ENCODE assay signal across 21 mouse cellular contexts in the genomic region with DNA sequence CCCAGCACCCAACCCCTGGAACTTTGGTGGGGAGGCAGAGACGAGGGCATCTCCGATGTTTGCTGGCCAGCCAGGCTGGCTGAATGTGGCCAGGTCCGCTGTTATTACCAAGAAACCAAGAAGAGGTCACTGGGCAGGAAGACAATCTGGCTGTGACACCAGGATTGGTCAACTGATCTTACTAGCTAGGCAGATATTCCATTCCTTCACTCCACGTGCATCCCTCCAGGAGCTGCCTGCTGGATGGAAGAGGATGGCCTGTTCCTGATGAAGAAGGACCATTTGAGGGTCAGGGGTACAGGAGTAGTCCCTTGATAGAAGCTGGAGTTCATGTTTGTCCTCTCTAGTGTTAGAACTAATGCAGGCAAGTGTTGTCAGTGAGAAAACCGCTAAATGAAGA. TPM values are rescaled to one million over a fixed set of nuclear protein-coding genes. Genes with fewer than 3 reads are reported as not detected.
A peak's percentile ranks its signal among the peaks of the same experiment; 100 is the strongest.
DNase-seq lines count a peak whose midpoint lies in the region; ATAC-seq and TF ChIP-seq lines count a peak whose summit lies in the region.
"Had no signal": no experiment of that assay in that cellular context is flagged by ENCODE, and none has a peak within 500 bp of the region (broad histone marks: within the 10 kb centered on the region; RNA-seq: fewer than 3 reads in every experiment).

No protein-coding gene starts in this region.

- 87% methylated on average over 5 of the region's 5 CpGs for WGBS in forebrain, embryonic 16.5 days
- 82% methylated on average over 5 of the region's 5 CpGs for WGBS in forebrain, embryonic 11.5 days
- 90% methylated on average over 5 of the region's 5 CpGs for WGBS in heart, embryonic 12.5 days
- WGBS in liver, embryonic 12.5 days (ENCODE audit: insufficient replicate concordance), result 75% methylated on average over 5 of the region's 5 CpGs
- WGBS in liver, embryonic 11.5 days, result 83% methylated on average over 5 of the region's 5 CpGs
- 90% methylated on average over 5 of the region's 5 CpGs for WGBS in midbrain, postnatal 0 days
- WGBS in midbrain, embryonic 16.5 days, result 86% methylated on average over 5 of the region's 5 CpGs

- peak overlapping the region; percentile 85; the same call in 1 of the 2 replicates for H3K4me2 ChIP-seq in forebrain, embryonic 16.5 days (ENCODE audit: low read length)
- no peak overlapping the region for H3K4me2 ChIP-seq in forebrain, embryonic 11.5 days (ENCODE audit: low read depth, low read length, severe bottlenecking)
- H3K4me2 ChIP-seq in heart, embryonic 12.5 days, result no peak overlapping the region
- H3K4me2 ChIP-seq in liver, embryonic 12.5 days, result peak overlapping the region; percentile 93; the same call in 1 of the 2 replicates
- no peak overlapping the region; the same call in 1 of the 2 replicates for H3K4me2 ChIP-seq in liver, embryonic 11.5 days
- peak overlapping the region; percentile 82; the same call in 1 of the 2 replicates for H3K4me2 ChIP-seq in midbrain, postnatal 0 days (ENCODE audit: low read depth, low read length, poor library complexity, severe bottlenecking)
- no peak overlapping the region for H3K4me2 ChIP-seq in midbrain, embryonic 16.5 days (ENCODE audit: low read length)

- no peak overlapping the region for H3K9ac ChIP-seq in forebrain, embryonic 16.5 days (replicated peaks; ENCODE audit: low read depth, low read length)
- no peak overlapping the region for H3K9ac ChIP-seq in forebrain, embryonic 11.5 days (ENCODE audit: low read length)
- H3K9ac ChIP-seq in heart, embryonic 12.5 days, result no peak overlapping the region
- no peak overlapping the region for H3K9ac ChIP-seq in liver, embryonic 12.5 days
- H3K9ac ChIP-seq in liver, embryonic 11.5 days (ENCODE audit: low read depth, low read length), result no peak overlapping the region
- no peak overlapping the region for H3K9ac ChIP-seq in midbrain, postnatal 0 days (replicated peaks; ENCODE audit: low read length, poor library complexity, severe bottlenecking)
- H3K9ac ChIP-seq in midbrain, embryonic 16.5 days (ENCODE audit: low read depth, low read length), result no peak overlapping the region
- H3K9ac ChIP-seq: stomach, embryonic 15.5 days had no signal

- ATAC-seq in forebrain, embryonic 16.5 days, result no peak
- ATAC-seq in forebrain, embryonic 11.5 days (replicated peaks; ENCODE audit: low FRiP score), result no peak
- ATAC-seq in heart, embryonic 12.5 days (ENCODE audit: insufficient number of reproducible peaks, low FRiP score), result no peak
- ATAC-seq in liver, embryonic 12.5 days, result no peak
- no peak for ATAC-seq in liver, embryonic 11.5 days (replicated peaks; ENCODE audit: low FRiP score)
- ATAC-seq in midbrain, postnatal 0 days (ENCODE audit: low FRiP score), result no peak
- ATAC-seq in midbrain, embryonic 16.5 days, result no peak

- no peak overlapping the region for H3K27ac ChIP-seq in forebrain, embryonic 16.5 days (ENCODE audit: low read length)
- no peak overlapping the region for H3K27ac ChIP-seq in forebrain, embryonic 11.5 days (ENCODE audit: low read depth, low read length)
- H3K27ac ChIP-seq in heart, embryonic 12.5 days (ENCODE audit: poor library complexity, severe bottlenecking), result 0 out of 2 replicates have a peak overlapping the region, but pooled peaks have one; percentile 8
- H3K27ac ChIP-seq in liver, embryonic 12.5 days, result no peak overlapping the region
- no peak overlapping the region for H3K27ac ChIP-seq in liver, embryonic 11.5 days (ENCODE audit: low read depth, low read length)
- no peak overlapping the region for H3K27ac ChIP-seq in midbrain, postnatal 0 days (ENCODE audit: low read depth, low read length)
- no peak overlapping the region for H3K27ac ChIP-seq in midbrain, embryonic 16.5 days (ENCODE audit: low read length)
- H3K27ac ChIP-seq: forebrain, embryonic 15.5 days; kidney, embryonic 15.5 days; stomach, embryonic 15.5 days had no signal

- no peak for DNase-seq in forebrain, embryonic 11.5 days (ENCODE audit: low spot score)
- no peak for DNase-seq in heart, postnatal 36 days
- no peak for DNase-seq in liver, embryonic 11.5 days (ENCODE audit: low spot score)
- no peak for DNase-seq in midbrain, postnatal 0 days (ENCODE audit: low spot score)
- DNase-seq: adrenal gland, postnatal 14 days; cerebellum, adult 11 months; cerebellum, postnatal 25 days; gastrocnemius, postnatal 10 days; heart, adult 2 months; kidney, adult 18-20 months; kidney, postnatal 25 days; lung, adult 2 months had no signal

- no peaks in the 10 kb centered on the region for H3K27me3 ChIP-seq in forebrain, embryonic 16.5 days (replicated peaks; ENCODE audit: control insufficient read depth, insufficient read depth, low read length)
- no peaks in the 10 kb centered on the region for H3K27me3 ChIP-seq in forebrain, embryonic 11.5 days (ENCODE audit: control insufficient read depth, insufficient read depth, low read length)
- H3K27me3 ChIP-seq in heart, embryonic 12.5 days (replicated peaks), result no peaks in the 10 kb centered on the region
- 0 out of 2 replicates have a peak, but pooled peaks cover 3% of the 10 kb centered on the region for H3K27me3 ChIP-seq in liver, embryonic 12.5 days (replicated peaks)
- H3K27me3 ChIP-seq in liver, embryonic 11.5 days (replicated peaks; ENCODE audit: control insufficient read depth, insufficient read depth, low read length), result peaks cover 4% of the 10 kb centered on the region
- H3K27me3 ChIP-seq in midbrain, postnatal 0 days (ENCODE audit: insufficient read depth, low read length), result no peaks in the 10 kb centered on the region
- H3K27me3 ChIP-seq in midbrain, embryonic 16.5 days (ENCODE audit: control insufficient read depth, insufficient read depth, low read depth, low read length), result no peaks in the 10 kb centered on the region
- H3K27me3 ChIP-seq: embryonic facial prominence, embryonic 15.5 days; forebrain, embryonic 15.5 days; kidney, embryonic 15.5 days; limb, embryonic 15.5 days; stomach, embryonic 15.5 days had no signal

- TF ChIP-seq CTCF in midbrain, postnatal 0 days (IDR thresholded peaks at IDR 0.05), result no peak

- H3K36me3 ChIP-seq in forebrain, embryonic 16.5 days (ENCODE audit: control insufficient read depth, insufficient read depth), result no peaks in the 10 kb centered on the region
- H3K36me3 ChIP-seq in forebrain, embryonic 11.5 days (ENCODE audit: control insufficient read depth, insufficient read depth, low read length), result no peaks in the 10 kb centered on the region
- H3K36me3 ChIP-seq in heart, embryonic 12.5 days, result peaks cover 70% of the 10 kb centered on the region
- peaks cover 34% of the 10 kb centered on the region for H3K36me3 ChIP-seq in liver, embryonic 12.5 days
- H3K36me3 ChIP-seq in liver, embryonic 11.5 days (ENCODE audit: control insufficient read depth, insufficient read depth, low read length), result peaks cover 24% of the 10 kb centered on the region
- no peaks in the 10 kb centered on the region for H3K36me3 ChIP-seq in midbrain, postnatal 0 days (ENCODE audit: insufficient read depth, low read length)
- no peaks in the 10 kb centered on the region for H3K36me3 ChIP-seq in midbrain, embryonic 16.5 days (ENCODE audit: control insufficient read depth, insufficient read depth, low read length)
- H3K36me3 ChIP-seq: forebrain, embryonic 15.5 days had no signal

- H3K9me3 ChIP-seq in forebrain, embryonic 16.5 days (ENCODE audit: control insufficient read depth, low read length), result no peaks in the 10 kb centered on the region
- no peaks in the 10 kb centered on the region for H3K9me3 ChIP-seq in forebrain, embryonic 11.5 days (ENCODE audit: control insufficient read depth, low read length)
- 0 out of 2 replicates have a peak, but pooled peaks cover 7% of the 10 kb centered on the region for H3K9me3 ChIP-seq in heart, embryonic 12.5 days (replicated peaks)
- H3K9me3 ChIP-seq in liver, embryonic 12.5 days (replicated peaks), result no peaks in the 10 kb centered on the region
- H3K9me3 ChIP-seq in liver, embryonic 11.5 days (ENCODE audit: control insufficient read depth, low read length), result no peaks in the 10 kb centered on the region
- no peaks in the 10 kb centered on the region for H3K9me3 ChIP-seq in midbrain, postnatal 0 days (ENCODE audit: low read length)
- H3K9me3 ChIP-seq in midbrain, embryonic 16.5 days (replicated peaks; ENCODE audit: control insufficient read depth, low read length, poor library complexity, severe bottlenecking), result no peaks in the 10 kb centered on the region
- H3K9me3 ChIP-seq: embryonic facial prominence, embryonic 15.5 days; forebrain, embryonic 15.5 days; limb, embryonic 15.5 days; stomach, embryonic 15.5 days had no signal

- intact Hi-C loops in heart, postnatal 36 days (cut with DNase I), result no loop called here

- peaks cover 30% of the 10 kb centered on the region for H3K4me1 ChIP-seq in forebrain, embryonic 16.5 days (replicated peaks; ENCODE audit: control insufficient read depth, insufficient read depth, low read length)
- peaks cover 7% of the 10 kb centered on the region; the same call in 1 of the 2 replicates for H3K4me1 ChIP-seq in forebrain, embryonic 11.5 days (replicated peaks; ENCODE audit: control insufficient read depth, insufficient read depth, low read length)
- peaks cover 46% of the 10 kb centered on the region for H3K4me1 ChIP-seq in heart, embryonic 12.5 days (replicated peaks)
- peaks cover 14% of the 10 kb centered on the region for H3K4me1 ChIP-seq in liver, embryonic 12.5 days
- H3K4me1 ChIP-seq in liver, embryonic 11.5 days (replicated peaks; ENCODE audit: control insufficient read depth, insufficient read depth, low read length), result peaks cover 9% of the 10 kb centered on the region
- H3K4me1 ChIP-seq in midbrain, postnatal 0 days (ENCODE audit: insufficient read depth, low read length), result peaks cover 13% of the 10 kb centered on the region; the same call in 1 of the 2 replicates
- peaks cover 30% of the 10 kb centered on the region for H3K4me1 ChIP-seq in midbrain, embryonic 16.5 days (ENCODE audit: control insufficient read depth, insufficient read depth, low read length)

- H3K4me3 ChIP-seq in forebrain, embryonic 16.5 days (replicated peaks; ENCODE audit: low read length), result no peak overlapping the region
- H3K4me3 ChIP-seq in forebrain, embryonic 11.5 days (ENCODE audit: low read depth, low read length), result no peak overlapping the region
- no peak overlapping the region for H3K4me3 ChIP-seq in heart, embryonic 12.5 days
- H3K4me3 ChIP-seq in liver, embryonic 12.5 days, result no peak overlapping the region
- no peak overlapping the region; the same call in 1 of the 2 replicates for H3K4me3 ChIP-seq in liver, embryonic 11.5 days (ENCODE audit: low read depth, low read length)
- H3K4me3 ChIP-seq in midbrain, postnatal 0 days (ENCODE audit: low read depth, low read length), result no peak overlapping the region
- H3K4me3 ChIP-seq in midbrain, embryonic 16.5 days (ENCODE audit: low read depth, low read length), result no peak overlapping the region

RNA-seq across cellular contexts. Expression of a gene that starts 1.0 kb away (rescaled TPM):
- 11.9 TPM in 2 replicates for polyA plus RNA-seq in forebrain, embryonic 16.5 days (2015; fragmentation: Nextera tagmentation; extraction: Ambion mirVana)
- polyA plus RNA-seq in forebrain, embryonic 11.5 days (2014; fragmentation: Nextera tagmentation; extraction: Ambion mirVana), result 21.0 and 21.7 TPM in 2 replicates
- 293 and 312 TPM in 2 replicates for polyA plus RNA-seq in heart, embryonic 12.5 days (2016; fragmentation: Nextera tagmentation; extraction: Ambion mirVana)
- 100 to 1,000 TPM; 109 to 113 TPM for total RNA-seq in heart, postnatal 36 days (2021)
- polyA plus RNA-seq in liver, embryonic 12.5 days (2016; fragmentation: Nextera tagmentation; extraction: Ambion mirVana), result 24.7 and 25.3 TPM in 2 replicates
- polyA plus RNA-seq in liver, embryonic 11.5 days (2014; fragmentation: Nextera tagmentation; extraction: Ambion mirVana), result 41.8 and 43.7 TPM in 2 replicates
- total RNA-seq in midbrain, postnatal 0 days (2014; rRNA removed), result 31.7 and 44.2 TPM in 2 replicates
- 5.0 and 5.4 TPM in 2 replicates for polyA plus RNA-seq in midbrain, postnatal 0 days (2015; fragmentation: Nextera tagmentation; extraction: Ambion mirVana)
- 9.6 and 10.9 TPM in 2 replicates for polyA plus RNA-seq in midbrain, embryonic 16.5 days (2015; fragmentation: Nextera tagmentation; extraction: Ambion mirVana)

Comparison
In these comparisons a context has a peak if more than half of its experiments do, and no peak if none do; other contexts are left out.
1. H3K4me2 ChIP-seq: peak in forebrain, embryonic 16.5 days (single experiment), liver, embryonic 12.5 days (single experiment) and midbrain, postnatal 0 days (single experiment); none in forebrain, embryonic 11.5 days (single experiment), heart, embryonic 12.5 days (single experiment), liver, embryonic 11.5 days (single experiment) and midbrain, embryonic 16.5 days (single experiment).